Mouse (Mus musculus): Measurements from ENCODE around the gene Areg. TPM values are rescaled to one million over a fixed set of nuclear protein-coding genes. Genes with fewer than 3 reads are reported as not detected.

Gene Areg
- polyA plus RNA-seq, 1 experiment from 2014 or later = not detected

- Histone ChIP-seq H3K27ac (ENCODE audit: low read depth) (no peak overlapping the region), H3K4me3 (ENCODE audit: low read depth, low read length) (no peak overlapping the region), H3K36me3 (replicated peaks; ENCODE audit: insufficient read depth, low read length) (no peaks in the 10 kb centered on the region), H3K4me1 (ENCODE audit: insufficient read depth) (no peaks in the 10 kb centered on the region), H3K4me2 (ENCODE audit: low read depth, low read length) (no peak overlapping the region), H3K27me3 (ENCODE audit: insufficient read depth, low read length) (no peaks in the 10 kb centered on the region), H3K9ac (replicated peaks) (no peak overlapping the region), H3K9me3 (ENCODE audit: low read length) (no peaks in the 10 kb centered on the region)
- no peak for ATAC-seq
- WGBS (ENCODE audit: insufficient replicate concordance) = 76% methylated on average over 1 of the region's 1 CpGs
- TF ChIP-seq EP300 (IDR thresholded peaks at IDR 0.05; ENCODE audit: low read depth) (no peak), CTCF (IDR thresholded peaks at IDR 0.05; ENCODE audit: low read depth) (no peak)
- DNase-seq = no peak
Observed at GRCm38 (mm10) chr5:91126623-91127022, 12.8 kb upstream of the Areg start.

- TF ChIP-seq EP300 (IDR thresholded peaks at IDR 0.05; ENCODE audit: low read depth) = no peak
- no peak for TF ChIP-seq CTCF (IDR thresholded peaks at IDR 0.05; ENCODE audit: low read depth)
- 9% methylated on average over 1 of the region's 1 CpGs for WGBS (ENCODE audit: insufficient replicate concordance)
- Histone ChIP-seq H3K4me1 (ENCODE audit: insufficient read depth) (no peaks in the 10 kb centered on the region), H3K27ac (ENCODE audit: low read depth) (no peak overlapping the region), H3K36me3 (replicated peaks; ENCODE audit: insufficient read depth, low read length) (no peaks in the 10 kb centered on the region), H3K9ac (replicated peaks) (no peak overlapping the region), H3K27me3 (ENCODE audit: insufficient read depth, low read length) (peaks cover 15% of the 10 kb centered on the region), H3K4me2 (ENCODE audit: low read depth, low read length) (no peak overlapping the region), H3K4me3 (ENCODE audit: low read depth, low read length) (no peak overlapping the region), H3K9me3 (ENCODE audit: low read length) (no peaks in the 10 kb centered on the region)
- DNase-seq (no peak), ATAC-seq (no peak)
Observed at GRCm38 (mm10) chr5:91134961-91135360, 4.4 kb upstream of the Areg start.

GRCm38 (mm10) chr5:91138970-91139369 is 429 bp upstream of the Areg start:
- H3K27ac ChIP-seq (ENCODE audit: low read depth) = no peak overlapping the region
- 6% methylated on average over 7 of the region's 7 CpGs for WGBS (ENCODE audit: insufficient replicate concordance)
- no peak for DNase-seq
- peak overlapping the region; percentile 80 for H3K4me2 ChIP-seq (ENCODE audit: low read depth, low read length)
- TF ChIP-seq EP300 (IDR thresholded peaks at IDR 0.05; ENCODE audit: low read depth) = no peak
- TF ChIP-seq CTCF (IDR thresholded peaks at IDR 0.05; ENCODE audit: low read depth) = no peak
- no peaks in the 10 kb centered on the region for H3K9me3 ChIP-seq (ENCODE audit: low read length)
- H3K4me3 ChIP-seq (ENCODE audit: low read depth, low read length) = peak overlapping the region; percentile 44
- no peak for ATAC-seq
- peaks cover 34% of the 10 kb centered on the region for H3K27me3 ChIP-seq (ENCODE audit: insufficient read depth, low read length)
- H3K4me1 ChIP-seq (ENCODE audit: insufficient read depth) = no peaks in the 10 kb centered on the region
- no peaks in the 10 kb centered on the region for H3K36me3 ChIP-seq (replicated peaks; ENCODE audit: insufficient read depth, low read length)
- no peak overlapping the region for H3K9ac ChIP-seq (replicated peaks)

GRCm38 (mm10) chr5:91140896-91141448 is 1.6 kb downstream of the Areg start:
- TF ChIP-seq EP300 (IDR thresholded peaks at IDR 0.05; ENCODE audit: low read depth) (no peak), CTCF (IDR thresholded peaks at IDR 0.05; ENCODE audit: low read depth) (no peak)
- WGBS (ENCODE audit: insufficient replicate concordance) = 53% methylated on average over 13 of the region's 13 CpGs
- Histone ChIP-seq H3K9me3 (ENCODE audit: low read length) (no peaks in the 10 kb centered on the region), H3K27ac (ENCODE audit: low read depth) (no peak overlapping the region), H3K4me3 (ENCODE audit: low read depth, low read length) (no peak overlapping the region), H3K9ac (replicated peaks) (no peak overlapping the region), H3K36me3 (replicated peaks; ENCODE audit: insufficient read depth, low read length) (no peaks in the 10 kb centered on the region), H3K4me2 (ENCODE audit: low read depth, low read length) (no peak overlapping the region), H3K27me3 (ENCODE audit: insufficient read depth, low read length) (peaks cover 34% of the 10 kb centered on the region), H3K4me1 (ENCODE audit: insufficient read depth) (no peaks in the 10 kb centered on the region)
- DNase-seq (no peak), ATAC-seq (no peak)

GRCm38 (mm10) chr5:91144971-91145370 is 5.6 kb downstream of the Areg start:
- no peak for ATAC-seq
- no peak for TF ChIP-seq EP300 (IDR thresholded peaks at IDR 0.05; ENCODE audit: low read depth)
- TF ChIP-seq CTCF (IDR thresholded peaks at IDR 0.05; ENCODE audit: low read depth) = no peak
- no peak overlapping the region for H3K4me2 ChIP-seq (ENCODE audit: low read depth, low read length)
- 80% methylated on average over 9 of the region's 9 CpGs for WGBS (ENCODE audit: insufficient replicate concordance)
- H3K4me1 ChIP-seq (ENCODE audit: insufficient read depth) = no peaks in the 10 kb centered on the region
- no peak for DNase-seq
- H3K36me3 ChIP-seq (replicated peaks; ENCODE audit: insufficient read depth, low read length) = no peaks in the 10 kb centered on the region
- peaks cover 19% of the 10 kb centered on the region for H3K27me3 ChIP-seq (ENCODE audit: insufficient read depth, low read length)
- H3K4me3 ChIP-seq (ENCODE audit: low read depth, low read length) = no peak overlapping the region
- no peak overlapping the region for H3K9ac ChIP-seq (replicated peaks)
- no peak overlapping the region for H3K27ac ChIP-seq (ENCODE audit: low read depth)
- no peaks in the 10 kb centered on the region for H3K9me3 ChIP-seq (ENCODE audit: low read length)

GRCm38 (mm10) chr5:91147001-91147400 is 7.6 kb downstream of the Areg start:
- 70% methylated on average over 1 of the region's 1 CpGs for WGBS (ENCODE audit: insufficient replicate concordance)
- Histone ChIP-seq H3K4me3 (ENCODE audit: low read depth, low read length) (no peak overlapping the region), H3K9me3 (ENCODE audit: low read length) (no peaks in the 10 kb centered on the region), H3K27me3 (ENCODE audit: insufficient read depth, low read length) (peaks cover 4% of the 10 kb centered on the region; the same call in 1 of the 2 replicates), H3K27ac (ENCODE audit: low read depth) (no peak overlapping the region), H3K4me2 (ENCODE audit: low read depth, low read length) (no peak overlapping the region), H3K9ac (replicated peaks) (no peak overlapping the region), H3K36me3 (replicated peaks; ENCODE audit: insufficient read depth, low read length) (no peaks in the 10 kb centered on the region), H3K4me1 (ENCODE audit: insufficient read depth) (no peaks in the 10 kb centered on the region)
- ATAC-seq (no peak), DNase-seq (no peak)
- TF ChIP-seq EP300 (IDR thresholded peaks at IDR 0.05; ENCODE audit: low read depth) (no peak), CTCF (IDR thresholded peaks at IDR 0.05; ENCODE audit: low read depth) (no peak)

GRCm38 (mm10) chr5:91148054-91148453 is 8.7 kb downstream of the Areg start:
- 36% methylated on average over 2 of the region's 2 CpGs for WGBS (ENCODE audit: insufficient replicate concordance)
- Histone ChIP-seq H3K9me3 (ENCODE audit: low read length) (no peaks in the 10 kb centered on the region), H3K27me3 (ENCODE audit: insufficient read depth, low read length) (no peaks in the 10 kb centered on the region), H3K4me2 (ENCODE audit: low read depth, low read length) (no peak overlapping the region), H3K9ac (replicated peaks) (no peak overlapping the region), H3K36me3 (replicated peaks; ENCODE audit: insufficient read depth, low read length) (no peaks in the 10 kb centered on the region), H3K4me3 (ENCODE audit: low read depth, low read length) (no peak overlapping the region), H3K27ac (ENCODE audit: low read depth) (no peak overlapping the region), H3K4me1 (ENCODE audit: insufficient read depth) (no peaks in the 10 kb centered on the region)
- DNase-seq (no peak), ATAC-seq (no peak)
- TF ChIP-seq EP300 (IDR thresholded peaks at IDR 0.05; ENCODE audit: low read depth) (no peak), CTCF (IDR thresholded peaks at IDR 0.05; ENCODE audit: low read depth) (no peak)

All from liver, postnatal 0 days (tissue).